Mouse (Mus musculus) retina, embryonic 14.5 days (tissue): ENCODE data around the gene Cd9.
"Not testable (repeated sequence)": the region's sequence is repeated elsewhere in the genome, so short reads cannot be mapped to it uniquely, and the experiment has no call there.

Source experiments
- DNase-seq: peaks from one replicate; pipeline ENCODE4 v3.0.0-alpha.2; 2015; ENCODE audit warnings: low spot score

Cd9 gene

GRCm38 (mm10) chr6:125498062-125498461 is 3.5 kb upstream of the Cd9 start:
- DNase-seq: peak; percentile 79

- DNase-seq: no peak
Observed at GRCm38 (mm10) chr6:125496417-125496816, 1.8 kb upstream of the Cd9 start.

GRCm38 (mm10) chr6:125495361-125495760 is 770 bp upstream of the Cd9 start:
- DNase-seq: no peak

DNA sequence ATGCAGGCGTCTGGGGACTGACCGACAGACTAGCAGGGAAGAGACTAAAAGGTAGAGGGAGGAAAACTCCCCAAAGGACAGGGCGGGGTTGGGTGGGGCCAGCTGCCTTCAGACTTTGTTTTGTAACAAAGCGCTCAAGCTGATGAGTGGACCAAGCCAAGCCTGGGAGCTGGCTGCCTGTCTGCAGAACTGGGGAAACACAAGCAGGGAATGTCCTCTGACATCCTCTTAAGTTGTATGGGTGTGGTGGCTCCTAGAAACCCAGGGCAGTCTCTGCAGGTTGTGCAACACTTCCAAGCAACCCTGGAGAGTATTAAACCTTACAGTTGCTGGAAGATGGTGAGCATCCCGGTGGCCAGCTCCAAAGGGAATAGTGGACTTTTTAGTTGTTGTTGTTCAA is 1.4 kb downstream of the Cd9 start:
- no peak for DNase-seq

DNA sequence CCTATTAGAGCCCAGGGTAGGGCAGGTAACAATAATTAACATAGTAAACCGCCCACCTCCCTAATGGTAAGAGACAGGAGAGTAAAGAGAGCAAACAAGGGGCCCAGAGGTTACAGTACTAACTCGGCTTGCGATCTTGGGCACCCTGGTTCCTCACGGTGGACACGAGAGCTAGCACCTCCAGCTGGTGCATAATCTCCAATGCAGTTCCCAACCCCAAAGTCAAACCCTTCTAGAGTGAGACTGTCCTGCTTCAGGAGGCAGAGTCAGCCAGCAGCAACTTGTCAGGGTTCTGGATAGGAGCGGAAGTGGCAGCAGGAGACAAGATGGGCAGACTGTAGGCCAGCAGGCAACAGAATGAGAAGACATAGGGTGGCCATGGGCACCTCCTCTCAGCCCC is 1.9 kb downstream of the Cd9 start:
- no peak for DNase-seq

GRCm38 (mm10) chr6:125492033-125492432 is 2.6 kb downstream of the Cd9 start:
- DNase-seq: no peak

- no peak for DNase-seq
Observed at GRCm38 (mm10) chr6:125491393-125491792, 3.2 kb downstream of the Cd9 start.

DNA sequence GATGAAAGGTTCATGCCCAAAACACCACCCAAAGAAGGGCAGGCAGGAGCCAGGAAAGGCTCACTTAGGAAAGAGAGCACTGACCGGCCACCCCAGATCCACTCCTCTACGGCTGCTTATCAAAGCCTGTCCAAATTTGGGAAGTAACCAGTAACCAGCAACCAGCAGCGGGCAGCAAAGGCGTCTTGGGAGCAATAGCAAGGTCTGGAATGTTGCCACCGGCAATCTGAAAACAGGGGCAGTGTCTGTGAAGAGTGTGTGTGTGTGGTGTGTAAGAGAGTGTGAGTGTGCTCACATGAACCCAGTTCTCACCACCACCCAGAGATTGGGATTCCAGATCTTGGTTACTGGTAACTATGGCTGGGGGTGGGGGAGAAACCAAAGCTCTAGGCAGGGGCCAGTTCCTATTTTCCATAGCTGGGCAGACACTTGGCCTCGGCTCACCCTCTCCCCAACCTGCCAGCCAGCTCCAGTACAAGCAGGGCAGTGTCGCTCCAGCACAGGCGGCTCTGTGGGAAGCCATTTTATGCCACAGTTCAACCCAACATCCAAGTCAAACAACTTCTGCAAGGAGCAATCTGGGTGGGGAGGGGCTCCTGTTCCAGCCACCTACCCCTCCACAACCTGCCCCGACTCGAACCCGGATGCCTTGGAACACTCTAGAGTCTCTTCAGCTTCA is 4.6 kb downstream of the Cd9 start:
- DNase-seq: no peak

DNA sequence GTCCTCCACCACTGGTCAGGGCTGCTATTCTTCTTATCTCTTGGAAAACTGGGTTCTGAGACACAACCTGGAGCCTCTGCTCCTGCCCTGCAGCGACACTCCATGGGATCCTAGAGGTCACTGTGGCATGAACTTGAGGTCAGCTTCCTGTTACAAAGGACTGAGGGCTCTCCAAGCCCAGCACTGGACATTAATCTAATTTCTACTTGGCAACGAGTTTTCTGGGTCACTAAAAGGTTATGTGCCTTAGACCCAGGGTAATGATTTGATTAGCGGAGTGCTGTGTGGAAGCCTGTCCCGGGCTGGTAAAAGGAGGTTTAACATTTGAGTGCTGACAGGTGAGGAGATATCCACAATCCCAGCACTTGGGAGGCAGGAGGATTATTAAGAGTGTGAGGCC is 9.0 kb downstream of the Cd9 start:
- DNase-seq: no peak

- no peak for DNase-seq
Observed at GRCm38 (mm10) chr6:125484721-125485120, 9.9 kb downstream of the Cd9 start.

DNA sequence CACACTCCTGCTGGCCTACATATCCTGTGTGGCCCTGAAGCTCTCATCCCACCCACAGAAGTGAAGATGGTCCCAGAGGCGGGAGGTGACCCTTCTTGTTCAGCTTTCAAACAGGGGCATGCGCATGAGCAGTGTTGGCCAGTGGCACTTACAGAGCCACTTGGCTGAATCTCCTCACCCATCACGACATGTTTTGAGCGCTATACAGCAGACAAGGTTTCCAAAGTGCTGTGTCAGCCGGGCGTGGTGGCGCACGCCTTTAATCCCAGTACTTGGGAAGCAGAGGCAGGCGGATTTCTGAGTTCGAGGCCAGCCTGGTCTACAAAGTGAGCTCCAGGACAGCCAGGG is 10.3 kb downstream of the Cd9 start:
- not testable (repeated sequence) for DNase-seq

DNA sequence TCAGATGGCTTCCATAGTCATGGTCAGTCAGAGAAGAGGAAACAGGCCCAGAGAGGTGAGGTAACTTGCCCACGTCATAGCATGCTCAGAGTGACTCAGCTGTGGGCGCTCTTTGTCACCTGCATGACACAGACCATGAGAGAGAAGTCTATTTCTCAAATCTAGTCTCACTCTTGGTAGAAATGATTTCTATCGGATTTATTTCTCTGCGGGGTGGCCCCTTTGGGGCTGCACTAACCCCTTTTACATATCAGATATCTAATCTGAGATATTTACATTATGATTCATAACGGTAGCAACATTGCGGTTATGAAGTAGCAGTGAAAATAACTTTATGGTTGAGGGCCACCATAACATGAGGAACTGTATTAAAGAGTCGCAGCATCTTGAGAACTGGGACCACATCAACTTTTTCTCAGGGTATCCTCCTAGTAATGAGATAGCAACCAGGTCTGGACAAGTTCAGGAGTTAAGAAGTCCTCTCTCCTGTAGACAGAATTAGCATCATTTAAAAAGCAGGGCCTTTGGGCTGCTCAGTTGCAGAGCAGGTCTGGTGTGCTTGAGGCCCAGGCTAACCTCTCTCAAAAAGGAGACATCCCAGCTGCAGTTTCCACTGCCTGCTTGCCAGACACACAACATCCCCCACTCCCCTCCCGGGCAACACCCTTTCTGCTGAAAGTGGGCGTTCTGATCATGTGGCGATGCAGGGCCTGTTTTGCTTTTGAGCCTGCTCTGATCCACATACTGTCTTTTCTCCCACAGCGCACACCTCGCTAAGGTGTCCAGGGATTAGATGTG is 10.9 kb downstream of the Cd9 start:
- DNase-seq: no peak

GRCm38 (mm10) chr6:125482427-125482831 is 12.2 kb downstream of the Cd9 start:
- DNase-seq: no peak

DNA sequence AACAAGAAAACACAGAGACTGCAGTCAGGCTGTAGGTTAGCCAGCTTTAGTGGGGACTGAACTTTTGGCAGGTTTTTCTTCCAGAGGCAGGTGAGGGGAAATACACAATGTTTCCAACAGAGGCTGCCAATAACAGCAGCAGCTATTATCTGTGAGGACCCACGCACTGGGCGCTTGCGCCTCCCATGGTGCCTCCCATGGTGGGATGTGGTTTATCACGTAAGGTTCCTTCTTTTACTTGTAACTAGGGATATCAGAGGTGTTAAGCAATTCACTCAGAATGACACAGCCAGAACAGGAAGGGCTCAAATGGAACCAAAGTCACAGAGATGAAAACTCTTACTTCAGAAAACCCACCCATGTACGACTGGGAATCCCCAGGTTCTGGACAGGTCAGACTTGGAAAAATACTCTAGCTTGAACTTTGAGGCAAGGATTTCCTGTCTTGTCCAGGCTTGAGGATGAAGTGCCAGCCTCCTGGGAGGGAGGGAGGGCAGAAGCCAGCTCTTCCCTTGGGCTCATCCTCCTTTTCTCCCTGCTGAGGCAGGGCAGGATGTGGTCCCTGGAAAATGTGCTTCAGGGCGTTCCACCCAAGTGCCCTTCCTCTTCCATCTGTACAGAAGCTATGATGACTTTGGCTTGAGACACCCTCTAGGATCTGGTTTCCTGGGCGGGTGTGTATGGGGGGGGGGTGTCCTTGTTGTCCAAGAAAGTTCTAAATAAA is 12.8 kb downstream of the Cd9 start:
- DNase-seq: no peak

DNA sequence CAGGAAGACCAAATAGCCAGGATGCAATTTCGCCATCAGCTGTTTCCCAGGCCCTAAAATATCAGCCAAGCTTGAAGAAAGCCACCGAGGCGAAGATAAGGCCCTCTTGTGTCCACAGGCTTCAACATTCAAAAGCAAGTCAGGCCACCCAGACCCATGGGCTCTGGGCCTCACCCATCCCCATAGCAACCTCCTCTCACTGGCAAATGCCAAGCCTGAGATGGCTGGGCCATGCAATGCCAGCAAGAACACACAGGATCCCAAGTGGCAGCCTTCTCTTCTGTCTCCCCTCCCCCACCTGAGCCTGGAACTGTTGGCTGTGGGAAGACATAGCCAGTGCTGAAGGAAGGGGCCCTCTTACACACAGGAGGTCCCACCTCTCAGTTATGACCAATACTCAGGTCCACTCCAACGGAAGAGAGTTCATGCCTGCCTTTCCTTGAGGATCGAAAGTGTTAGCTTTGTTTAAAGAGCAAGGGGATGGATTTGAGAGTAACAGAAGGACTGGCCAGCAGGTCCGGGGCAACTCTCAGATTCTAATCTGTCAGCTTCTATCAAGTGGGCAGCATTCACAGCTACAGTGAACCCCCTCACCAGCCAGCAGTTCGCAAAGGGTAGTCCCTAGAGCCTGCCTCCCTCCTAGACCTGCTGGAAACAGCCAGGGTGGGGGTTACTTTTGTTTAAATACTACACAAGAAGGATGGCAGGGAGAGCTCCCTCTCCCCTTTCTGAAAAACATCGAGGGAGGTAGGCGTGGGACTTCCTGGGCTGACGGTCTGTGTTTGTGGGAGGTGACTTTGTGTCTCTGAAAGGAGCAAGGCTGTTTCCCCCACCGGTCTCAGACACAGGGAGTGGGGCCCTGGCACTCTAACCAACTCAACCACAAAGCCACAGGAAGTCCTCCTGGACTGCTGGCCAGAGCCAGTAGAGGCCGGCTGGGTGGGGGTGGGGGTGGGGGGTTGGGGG is 13.9 kb downstream of the Cd9 start:
- peak; percentile 55 for DNase-seq

- DNase-seq: no peak
Observed at GRCm38 (mm10) chr6:125479359-125479758, 15.2 kb downstream of the Cd9 start.

DNA sequence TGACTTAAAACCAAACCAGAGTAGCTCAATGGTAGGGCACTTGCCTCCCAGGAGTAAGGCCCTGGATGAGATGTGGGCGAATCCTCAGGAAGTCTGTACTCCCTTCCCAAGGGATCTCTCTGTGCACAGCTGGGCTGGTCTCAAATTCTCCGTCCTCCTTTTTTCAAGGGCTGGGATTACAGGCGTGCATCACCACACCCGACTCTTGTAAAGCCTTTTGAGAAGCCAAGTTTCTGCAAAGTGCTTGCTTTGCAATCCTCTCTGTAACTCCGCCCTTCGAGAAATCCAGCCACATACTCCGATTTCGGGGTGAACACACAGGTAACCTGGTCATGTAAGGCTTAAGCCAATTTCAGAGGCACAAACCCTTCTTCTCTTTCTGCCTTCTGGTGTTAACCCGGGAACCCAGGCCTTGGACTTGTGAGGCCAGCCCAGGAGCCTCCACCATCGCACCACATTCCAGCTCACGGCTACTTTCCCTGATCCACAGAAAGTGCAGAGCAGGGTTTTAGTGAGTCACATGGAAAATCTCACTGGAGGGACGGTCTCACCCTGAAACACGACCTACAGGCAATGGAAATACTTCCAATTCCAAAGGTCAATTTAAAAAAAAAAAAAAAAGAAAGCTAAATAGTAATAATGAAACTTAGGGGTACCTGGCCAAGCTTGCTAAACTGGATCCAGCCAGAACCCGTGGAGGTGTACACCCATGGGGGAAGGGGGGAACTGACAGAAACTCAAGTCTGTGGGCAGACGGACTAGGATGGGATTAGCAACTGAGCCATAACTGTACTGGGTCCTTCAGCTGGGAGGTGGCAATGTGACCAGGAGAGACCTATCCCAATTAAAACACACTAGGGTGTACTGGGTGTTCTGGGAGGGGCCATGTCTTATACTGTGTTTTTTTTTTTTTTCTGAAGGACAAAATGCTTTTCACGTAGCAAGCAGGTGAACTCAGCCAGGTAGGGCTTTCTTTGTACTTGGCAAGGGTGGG is 16.2 kb downstream of the Cd9 start:
- no peak for DNase-seq

GRCm38 (mm10) chr6:125476826-125477589 is 17.6 kb downstream of the Cd9 start:
- DNase-seq: no peak

GRCm38 (mm10) chr6:125476090-125476489 is 18.5 kb downstream of the Cd9 start:
- DNase-seq: no peak

- no peak for DNase-seq
Observed at GRCm38 (mm10) chr6:125475184-125475583, 19.4 kb downstream of the Cd9 start.
